Mouse (Mus musculus): Measurements from ENCODE around the gene Lrg1. TPM values are rescaled to one million over a fixed set of nuclear protein-coding genes. Genes with fewer than 3 reads are reported as not detected.

The Lrg1 gene
- polyA plus RNA-seq, 1 experiment from 2014 or later, result not detected

- Histone ChIP-seq H3K4me3 (peak overlapping the region; percentile 46), H3K4me1 (peaks cover 28% of the 10 kb centered on the region), H3K36me3 (no peaks in the 10 kb centered on the region), H3K4me2 (peak overlapping the region; percentile 76), H3K27me3 (replicated peaks) (peaks cover 38% of the 10 kb centered on the region), H3K27ac (replicated peaks) (peak overlapping the region; percentile 55), H3K9me3 (peaks cover 4% of the 10 kb centered on the region; the same call in 1 of the 2 replicates), H3K9ac (peak overlapping the region; percentile 60)
- no peak for ATAC-seq (ENCODE audit: extremely low read depth, insufficient number of reproducible peaks, low FRiP score, low TSS enrichment)
- WGBS, result 3% methylated on average over 27 of the region's 27 CpGs
Measured at GRCm38 (mm10) chr17:56134463-56134971, 12.7 kb upstream of the Lrg1 start.

GRCm38 (mm10) chr17:56133457-56134363, 11.9 kb upstream of the Lrg1 start:
- Histone ChIP-seq H3K27me3 (replicated peaks) (peaks cover 30% of the 10 kb centered on the region), H3K27ac (replicated peaks) (peak overlapping the region; percentile 53), H3K9me3 (peaks cover 4% of the 10 kb centered on the region; the same call in 1 of the 2 replicates), H3K9ac (peak overlapping the region; percentile 60), H3K36me3 (no peaks in the 10 kb centered on the region), H3K4me2 (peak overlapping the region; percentile 76), H3K4me3 (peak overlapping the region; percentile 46), H3K4me1 (peaks cover 25% of the 10 kb centered on the region)
- WGBS, result 15% methylated on average over 21 of the region's 21 CpGs
- 0 out of 2 replicates have a peak, but pooled peaks have one; percentile 41 for ATAC-seq (ENCODE audit: extremely low read depth, insufficient number of reproducible peaks, low FRiP score, low TSS enrichment)

- H3K9ac ChIP-seq, result no peak overlapping the region
- H3K9me3 ChIP-seq, result peaks cover 4% of the 10 kb centered on the region; the same call in 1 of the 2 replicates
- peaks cover 20% of the 10 kb centered on the region for H3K27me3 ChIP-seq (replicated peaks)
- H3K4me2 ChIP-seq, result 0 out of 2 replicates have a peak overlapping the region, but pooled peaks have one; percentile 14
- no peak for ATAC-seq (ENCODE audit: extremely low read depth, insufficient number of reproducible peaks, low FRiP score, low TSS enrichment)
- WGBS, result 7% methylated on average over 14 of the region's 14 CpGs
- no peaks in the 10 kb centered on the region for H3K36me3 ChIP-seq
- no peak overlapping the region for H3K27ac ChIP-seq (replicated peaks)
- peaks cover 18% of the 10 kb centered on the region for H3K4me1 ChIP-seq
- H3K4me3 ChIP-seq, result no peak overlapping the region
Measured at GRCm38 (mm10) chr17:56132661-56133060, 10.9 kb upstream of the Lrg1 start.

GRCm38 (mm10) chr17:56131814-56132213, 10.0 kb upstream of the Lrg1 start:
- Histone ChIP-seq H3K36me3 (no peaks in the 10 kb centered on the region), H3K4me3 (no peak overlapping the region), H3K27me3 (replicated peaks) (peaks cover 16% of the 10 kb centered on the region), H3K27ac (replicated peaks) (no peak overlapping the region), H3K9me3 (peaks cover 4% of the 10 kb centered on the region; the same call in 1 of the 2 replicates), H3K9ac (no peak overlapping the region), H3K4me2 (no peak overlapping the region), H3K4me1 (peaks cover 18% of the 10 kb centered on the region)
- WGBS, result 41% methylated on average over 7 of the region's 7 CpGs
- ATAC-seq (ENCODE audit: extremely low read depth, insufficient number of reproducible peaks, low FRiP score, low TSS enrichment), result no peak

GRCm38 (mm10) chr17:56131136-56131535, 9.3 kb upstream of the Lrg1 start:
- 90% methylated on average over 10 of the region's 10 CpGs for WGBS
- peaks cover 4% of the 10 kb centered on the region; the same call in 1 of the 2 replicates for H3K9me3 ChIP-seq
- no peaks in the 10 kb centered on the region for H3K36me3 ChIP-seq
- ATAC-seq (ENCODE audit: extremely low read depth, insufficient number of reproducible peaks, low FRiP score, low TSS enrichment), result no peak
- no peak overlapping the region for H3K9ac ChIP-seq
- no peak overlapping the region for H3K4me2 ChIP-seq
- H3K27me3 ChIP-seq (replicated peaks), result peaks cover 23% of the 10 kb centered on the region
- peaks cover 18% of the 10 kb centered on the region for H3K4me1 ChIP-seq
- no peak overlapping the region for H3K4me3 ChIP-seq
- H3K27ac ChIP-seq (replicated peaks), result no peak overlapping the region

GRCm38 (mm10) chr17:56128246-56128645, 6.4 kb upstream of the Lrg1 start:
- WGBS, result 78% methylated on average over 15 of the region's 15 CpGs

GRCm38 (mm10) chr17:56126175-56126574, 4.4 kb upstream of the Lrg1 start:
- Histone ChIP-seq H3K9ac (no peak overlapping the region), H3K4me2 (no peak overlapping the region), H3K4me3 (no peak overlapping the region), H3K27ac (replicated peaks) (no peak overlapping the region), H3K36me3 (peaks cover 3% of the 10 kb centered on the region; the same call in 1 of the 2 replicates), H3K27me3 (replicated peaks) (peaks cover 57% of the 10 kb centered on the region), H3K4me1 (peaks cover 11% of the 10 kb centered on the region), H3K9me3 (peaks cover 13% of the 10 kb centered on the region)
- ATAC-seq (ENCODE audit: extremely low read depth, insufficient number of reproducible peaks, low FRiP score, low TSS enrichment), result no peak
- WGBS, result 71% methylated on average over 11 of the region's 11 CpGs

More at GRCm38 (mm10) chr17:56128246-56128645, 6.4 kb upstream of the Lrg1 start:
- Histone ChIP-seq H3K27me3 (replicated peaks) (peaks cover 36% of the 10 kb centered on the region), H3K27ac (replicated peaks) (no peak overlapping the region), H3K4me2 (no peak overlapping the region), H3K36me3 (no peaks in the 10 kb centered on the region), H3K4me1 (peaks cover 14% of the 10 kb centered on the region), H3K4me3 (no peak overlapping the region), H3K9ac (no peak overlapping the region), H3K9me3 (peaks cover 4% of the 10 kb centered on the region; the same call in 1 of the 2 replicates)
- ATAC-seq (ENCODE audit: extremely low read depth, insufficient number of reproducible peaks, low FRiP score, low TSS enrichment), result no peak

GRCm38 (mm10) chr17:56125276-56125630, 3.5 kb upstream of the Lrg1 start:
- no peak for ATAC-seq (ENCODE audit: extremely low read depth, insufficient number of reproducible peaks, low FRiP score, low TSS enrichment)
- Histone ChIP-seq H3K27ac (replicated peaks) (no peak overlapping the region), H3K36me3 (peaks cover 3% of the 10 kb centered on the region; the same call in 1 of the 2 replicates), H3K4me3 (no peak overlapping the region), H3K4me2 (no peak overlapping the region), H3K4me1 (peaks cover 18% of the 10 kb centered on the region), H3K9ac (no peak overlapping the region), H3K9me3 (peaks cover 9% of the 10 kb centered on the region), H3K27me3 (replicated peaks) (peaks cover 66% of the 10 kb centered on the region)
- 78% methylated on average over 4 of the region's 4 CpGs for WGBS

GRCm38 (mm10) chr17:56124377-56125275, 2.8 kb upstream of the Lrg1 start:
- Histone ChIP-seq H3K4me3 (peak overlapping the region; percentile 56), H3K9me3 (peaks cover 9% of the 10 kb centered on the region), H3K4me2 (peak overlapping the region; percentile 88), H3K36me3 (peaks cover 3% of the 10 kb centered on the region; the same call in 1 of the 2 replicates), H3K27ac (replicated peaks) (no peak overlapping the region), H3K27me3 (replicated peaks) (peaks cover 72% of the 10 kb centered on the region), H3K4me1 (peaks cover 24% of the 10 kb centered on the region), H3K9ac (peak overlapping the region; percentile 72)
- WGBS, result 5% methylated on average over 59 of the region's 59 CpGs
- ATAC-seq (ENCODE audit: extremely low read depth, insufficient number of reproducible peaks, low FRiP score, low TSS enrichment), result no peak

- Histone ChIP-seq H3K4me2 (peak overlapping the region; percentile 88), H3K9me3 (peaks cover 9% of the 10 kb centered on the region), H3K27me3 (replicated peaks) (peaks cover 81% of the 10 kb centered on the region), H3K4me3 (peak overlapping the region; percentile 56), H3K36me3 (peaks cover 3% of the 10 kb centered on the region; the same call in 1 of the 2 replicates), H3K9ac (peak overlapping the region; percentile 72), H3K4me1 (peaks cover 28% of the 10 kb centered on the region), H3K27ac (replicated peaks) (no peak overlapping the region)
- 32% methylated on average over 59 of the region's 59 CpGs for WGBS
- ATAC-seq (ENCODE audit: extremely low read depth, insufficient number of reproducible peaks, low FRiP score, low TSS enrichment), result no peak
Measured at GRCm38 (mm10) chr17:56123681-56124340, 2.0 kb upstream of the Lrg1 start.
